Mouse (Mus musculus): Measurements from ENCODE around the gene Sgk2.

DNA sequence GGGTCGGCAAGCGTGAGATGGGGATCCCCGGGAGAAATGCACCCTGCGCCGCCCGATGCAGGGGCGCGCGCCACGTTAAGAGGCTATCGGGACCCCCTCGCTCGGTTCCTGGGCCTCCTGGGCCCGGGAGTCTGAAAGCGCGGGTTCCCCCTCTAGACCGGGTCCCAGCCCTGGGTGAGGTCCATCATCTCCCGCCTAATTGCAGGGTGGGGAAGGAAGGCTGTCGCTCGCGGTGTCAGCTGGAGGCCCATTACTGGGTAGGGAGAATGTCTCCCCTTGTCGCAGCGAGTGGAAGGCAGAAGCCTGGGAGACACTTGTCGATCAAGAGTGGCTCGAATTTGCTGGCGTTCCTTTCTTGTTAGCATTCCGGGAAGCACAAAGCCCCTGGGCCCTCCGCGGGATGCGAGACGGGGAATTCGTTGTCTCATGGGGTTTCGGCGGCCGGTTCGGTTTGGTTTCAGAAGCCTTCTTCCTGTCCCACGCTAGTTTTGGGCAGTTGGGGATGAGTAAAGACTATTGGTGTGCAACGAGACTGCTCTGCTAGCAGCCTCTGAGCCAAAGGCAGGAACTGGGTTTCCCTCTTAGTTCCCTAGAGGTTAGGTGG lies 67.9 kb downstream of the Sgk2 start:
- TF ChIP-seq POLR2A (IDR thresholded peaks at IDR 0.05; ENCODE audit: borderline replicate concordance, extremely low read depth, low read depth, low read length) (no peak), CTCF (IDR thresholded peaks at IDR 0.05; ENCODE audit: insufficient read depth, low read length) (no peak)
